Comparison of ENCODE assay signal across 8 mouse cellular contexts in genomic region chr10:21924051-21924720, GRCm38 (mm10). TPM values are rescaled to one million over a fixed set of nuclear protein-coding genes. Genes with fewer than 3 reads are reported as not detected.
DNase-seq lines count a peak whose midpoint lies in the region; ATAC-seq and TF ChIP-seq lines count a peak whose summit lies in the region.

No protein-coding gene starts in this region.

- no peak for DNase-seq in kidney, adult 11 months
- peak; percentile 59 for DNase-seq in brain, embryonic 14.5 days (ENCODE audit: low read depth)
- no peak for DNase-seq in embryo, embryonic 10 days (ENCODE audit: low spot score)
- DNase-seq in thymus, postnatal 10 days (ENCODE audit: low spot score in 2 of 2), result no peak
- DNase-seq in heart, postnatal 25 days (ENCODE audit: low spot score), result no peak

- H3K4me2 ChIP-seq in kidney, embryonic 15.5 days, result no peak overlapping the region
- no peak overlapping the region for H3K4me2 ChIP-seq in forebrain, embryonic 16.5 days (ENCODE audit: low read length)
- H3K4me2 ChIP-seq in midbrain, embryonic 15.5 days, result peak overlapping the region; percentile 42; the same call in 1 of the 2 replicates

- H3K36me3 ChIP-seq in kidney, embryonic 15.5 days, result no peaks in the 10 kb centered on the region
- no peaks in the 10 kb centered on the region for H3K36me3 ChIP-seq in forebrain, embryonic 16.5 days (ENCODE audit: control insufficient read depth, insufficient read depth)
- no peaks in the 10 kb centered on the region for H3K36me3 ChIP-seq in midbrain, embryonic 15.5 days (replicated peaks)

- no peak for TF ChIP-seq POLR2A in brain, embryonic 14.5 days (IDR thresholded peaks at IDR 0.05; ENCODE audit: borderline replicate concordance, extremely low read depth, insufficient read depth, insufficient read length, poor library complexity, severe bottlenecking)

- 68% methylated on average over 16 of the region's 16 CpGs for WGBS in kidney, embryonic 15.5 days
- 63% methylated on average over 16 of the region's 16 CpGs for WGBS in forebrain, embryonic 16.5 days
- 64% methylated on average over 16 of the region's 16 CpGs for WGBS in midbrain, embryonic 15.5 days

- H3K27ac ChIP-seq in kidney, embryonic 15.5 days, result peak overlapping the region; percentile 19; the same call in 1 of the 2 replicates
- peak overlapping the region; percentile 13; the same call in 1 of the 2 replicates for H3K27ac ChIP-seq in forebrain, embryonic 16.5 days (ENCODE audit: low read length)
- peak overlapping the region; percentile 81 for H3K27ac ChIP-seq in midbrain, embryonic 15.5 days

- no peak for ATAC-seq in kidney, embryonic 15.5 days (replicated peaks; ENCODE audit: low FRiP score)
- ATAC-seq in forebrain, embryonic 16.5 days, result peak; percentile 60
- ATAC-seq in midbrain, embryonic 15.5 days (replicated peaks), result peak; percentile 64

- TF ChIP-seq CTCF in brain, embryonic 14.5 days (IDR thresholded peaks at IDR 0.05; ENCODE audit: borderline replicate concordance, extremely low read depth, insufficient read depth, insufficient read length), result no peak

- no peaks in the 10 kb centered on the region for H3K27me3 ChIP-seq in kidney, embryonic 15.5 days
- no peaks in the 10 kb centered on the region for H3K27me3 ChIP-seq in forebrain, embryonic 16.5 days (replicated peaks; ENCODE audit: control insufficient read depth, insufficient read depth, low read length)
- H3K27me3 ChIP-seq in midbrain, embryonic 15.5 days (replicated peaks), result no peaks in the 10 kb centered on the region

- intact Hi-C loops in heart, postnatal 25 days (cut with DNase I), result loop anchor here (5.0 kb wide), 1 partner anchor 68 kb away; no protein-coding TSS in a partner anchor

- no peak overlapping the region for H3K4me3 ChIP-seq in kidney, embryonic 15.5 days (replicated peaks)
- H3K4me3 ChIP-seq in forebrain, embryonic 16.5 days (replicated peaks; ENCODE audit: low read length), result no peak overlapping the region
- H3K4me3 ChIP-seq in midbrain, embryonic 15.5 days, result no peak overlapping the region

- no peaks in the 10 kb centered on the region for H3K9me3 ChIP-seq in kidney, embryonic 15.5 days (replicated peaks)
- H3K9me3 ChIP-seq in forebrain, embryonic 16.5 days (ENCODE audit: control insufficient read depth, low read length), result no peaks in the 10 kb centered on the region
- no peaks in the 10 kb centered on the region for H3K9me3 ChIP-seq in midbrain, embryonic 15.5 days

- H3K4me1 ChIP-seq in kidney, embryonic 15.5 days, result peaks cover 28% of the 10 kb centered on the region
- H3K4me1 ChIP-seq in forebrain, embryonic 16.5 days (replicated peaks; ENCODE audit: control insufficient read depth, insufficient read depth, low read length), result peaks cover 17% of the 10 kb centered on the region
- H3K4me1 ChIP-seq in midbrain, embryonic 15.5 days, result peaks cover 27% of the 10 kb centered on the region

- H3K9ac ChIP-seq in kidney, embryonic 15.5 days, result no peak overlapping the region
- H3K9ac ChIP-seq in forebrain, embryonic 16.5 days (replicated peaks; ENCODE audit: low read depth, low read length), result no peak overlapping the region
- 0 out of 2 replicates have a peak overlapping the region, but pooled peaks have one; percentile 2 for H3K9ac ChIP-seq in midbrain, embryonic 15.5 days

RNA-seq across cellular contexts. Expression of gene Sgk1, which starts 42.2 kb away (rescaled TPM):
- 73.7 and 75.2 TPM in 2 replicates for polyA plus RNA-seq in kidney, embryonic 15.5 days (2015; fragmentation: Nextera tagmentation; extraction: Ambion mirVana)
- 19.7 and 30.3 TPM in 2 replicates for polyA plus RNA-seq in brain, embryonic 14.5 days (2012; rRNA removed)
- polyA plus RNA-seq in forebrain, embryonic 16.5 days (2015; fragmentation: Nextera tagmentation; extraction: Ambion mirVana), result 29.3 and 32.1 TPM in 2 replicates
- 40.8 and 45.1 TPM in 2 replicates for polyA plus RNA-seq in midbrain, embryonic 15.5 days (2015; fragmentation: Nextera tagmentation; extraction: Ambion mirVana)
- 10 to 100 TPM; 46.0 to 51.8 TPM for total RNA-seq in heart, postnatal 25 days (2021)

Comparison
In these comparisons a context has a peak if more than half of its experiments do, and no peak if none do; other contexts are left out.
1. H3K27ac ChIP-seq: peak in every context shown above with its lines; median percentile 81 in midbrain, embryonic 15.5 days; 19 in kidney, embryonic 15.5 days; 13 in forebrain, embryonic 16.5 days.